Mouse (Mus musculus): ENCODE data around the gene Slfn2.

GRCm38 (mm10) chr11:83077714-83078422 is 13.0 kb downstream of the Slfn2 start:
- no peak for TF ChIP-seq CTCF (IDR thresholded peaks at IDR 0.05; ENCODE audit: low read depth, low read length)
- TF ChIP-seq POLR2A (IDR thresholded peaks at IDR 0.05; ENCODE audit: insufficient read depth, low read length), result no peak
- TF ChIP-seq EP300 (IDR thresholded peaks at IDR 0.05; ENCODE audit: insufficient read depth, low read depth, low read length), result no peak
